Mouse (Mus musculus) lung, postnatal 0 days (tissue): ENCODE data around the gene Usp13. TPM values are rescaled to one million over a fixed set of nuclear protein-coding genes. Genes with fewer than 3 reads are reported as not detected.

Experiments used
- ATAC-seq: fragments of 200-750 bp; cut with Nextera tagmentation; 2 replicates; pipeline ENCODE4 v1.8.0; 2017; ENCODE audit warnings: moderate library complexity
- DNase-seq: peaks from one replicate; pipeline ENCODE4 v3.0.0-alpha.2; 2016; ENCODE audit warnings: low spot score
- H3K27ac ChIP-seq: fragments of 300-500 bp; sonication (generic); 2 replicates; pipeline ENCODE4 v1.5.1; 2014; ENCODE audit warnings: antibody characterized with exemption, mild to moderate bottlenecking, low read length, mixed read lengths
- H3K27me3 ChIP-seq: fragments of 300-500 bp; sonication (generic); replicated peaks from 2 replicates; pipeline ENCODE4 v1.6.1; 2014; ENCODE audit warnings: low read length, mixed read lengths; ENCODE audit not compliant: insufficient read depth
- H3K36me3 ChIP-seq: fragments of 300-500 bp; sonication (generic); 2 replicates; pipeline ENCODE4 v1.6.1; 2014; ENCODE audit warnings: low read length, mixed read lengths; ENCODE audit not compliant: insufficient read depth
- H3K4me1 ChIP-seq: fragments of 300-500 bp; sonication (generic); 2 replicates; pipeline ENCODE4 v1.6.1; 2014; ENCODE audit warnings: antibody characterized with exemption, low read depth, low read length, mixed read lengths; ENCODE audit not compliant: insufficient read depth
- H3K4me2 ChIP-seq: fragments of 300-500 bp; sonication (generic); replicated peaks from 2 replicates; pipeline ENCODE4 v1.6.1; 2014; ENCODE audit warnings: low read depth, mild to moderate bottlenecking, low read length, moderate library complexity, mixed read lengths
- H3K4me3 ChIP-seq: fragments of 300-500 bp; sonication (generic); 2 replicates; pipeline ENCODE4 v1.5.1; 2014; ENCODE audit warnings: low read depth, low read length
- H3K9ac ChIP-seq: fragments of 300-500 bp; sonication (generic); replicated peaks from 2 replicates; pipeline ENCODE4 v1.6.1; 2014; ENCODE audit warnings: low read depth, mild to moderate bottlenecking
- H3K9me3 ChIP-seq: fragments of 300-500 bp; sonication (generic); 2 replicates; pipeline ENCODE4 v1.6.1; 2016; ENCODE audit warnings: low read length, mixed read lengths
- CTCF ChIP-seq: IDR thresholded peaks from 2 replicates; pipeline ENCODE4 v1.5.1; 2016; ENCODE audit warnings: antibody characterized with exemption, mild to moderate bottlenecking
- EP300 ChIP-seq: IDR thresholded peaks from 2 replicates; pipeline ENCODE4 v1.6.1; 2016; ENCODE audit warnings: antibody characterized with exemption, mild to moderate bottlenecking, control low read depth
- WGBS: fragments of 180-500 bp; shearing (Covaris S2); extraction: QIAGEN DNeasy Blood & Tissue Kit; methylation state at CpG from one replicate; pipeline ENCODE4 v1.1.7; 2014; 5-methylcytosine and 5-hydroxymethylcytosine counted together
- polyA plus RNA-seq: library from polyadenylated mRNA; unstranded; fragments of >200 nt; fragmentation: Nextera tagmentation; extraction: Ambion mirVana; gene quantifications from 2 replicates; pipeline ENCODE4 v1.2.1, GENCODE M21; 2015

Gene Usp13
- polyA plus RNA-seq: 1.9 and 2.0 TPM in 2 replicates

GRCm38 (mm10) chr3:32817357-32818326, at the start of gene Usp13:
Gene Usp13, plus strand, starts transcription at chr3:32817546.
- DNase-seq (peak; percentile 69), ATAC-seq (peak; percentile 91)
- H3K27me3 ChIP-seq: no peaks in the 10 kb centered on the region
- peaks cover 2% of the 10 kb centered on the region; the same call in 1 of the 2 replicates for H3K4me1 ChIP-seq
- no peaks in the 10 kb centered on the region for H3K36me3 ChIP-seq
- H3K9me3 ChIP-seq: no peaks in the 10 kb centered on the region
- peak within 1 kb of the TSS; percentile 90 for H3K4me2 ChIP-seq
- 1% methylated on average over 57 of the region's 84 CpGs for WGBS
- H3K9ac ChIP-seq: peak within 1 kb of the TSS; percentile 50
- peak within 1 kb of the TSS; percentile 61 for H3K4me3 ChIP-seq
- H3K27ac ChIP-seq: peak within 1 kb of the TSS; percentile 65
- peak; percentile 47 for TF ChIP-seq CTCF
- TF ChIP-seq EP300: no peak

- no peaks in the 10 kb centered on the region for H3K27me3 ChIP-seq
- no peaks in the 10 kb centered on the region for H3K4me1 ChIP-seq
- no peaks in the 10 kb centered on the region for H3K9me3 ChIP-seq
- H3K4me2 ChIP-seq: no peak overlapping the region
- 59% methylated on average over 2 of the region's 2 CpGs for WGBS
- no peak overlapping the region for H3K4me3 ChIP-seq
- DNase-seq: no peak
- ATAC-seq: no peak
- H3K27ac ChIP-seq: no peak overlapping the region
- H3K36me3 ChIP-seq: no peaks in the 10 kb centered on the region
- no peak overlapping the region for H3K9ac ChIP-seq
- TF ChIP-seq CTCF (no peak), EP300 (no peak)
Measured at GRCm38 (mm10) chr3:32770781-32771180, 46.6 kb upstream of the Usp13 start.

GRCm38 (mm10) chr3:32817001-32817356, 367 bp upstream of the Usp13 start:
- no peak overlapping the region for H3K27ac ChIP-seq
- peak overlapping the region; percentile 90 for H3K4me2 ChIP-seq
- TF ChIP-seq EP300 (no peak), CTCF (no peak)
- DNase-seq: peak; percentile 5
- H3K9ac ChIP-seq: 0 out of 2 replicates have a peak overlapping the region, but pooled peaks have one; percentile 50
- H3K27me3 ChIP-seq: no peaks in the 10 kb centered on the region
- H3K4me1 ChIP-seq: no peaks in the 10 kb centered on the region
- 7% methylated on average over 9 of the region's 9 CpGs for WGBS
- no peaks in the 10 kb centered on the region for H3K9me3 ChIP-seq
- ATAC-seq: peak; percentile 3; the same call in 1 of the 2 replicates
- H3K4me3 ChIP-seq: peak overlapping the region; percentile 61
- H3K36me3 ChIP-seq: no peaks in the 10 kb centered on the region

GRCm38 (mm10) chr3:32818327-32818900, 1.1 kb downstream of the Usp13 start:
- Histone ChIP-seq H3K9ac (no peak overlapping the region), H3K27ac (no peak overlapping the region; the same call in 1 of the 2 replicates), H3K9me3 (no peaks in the 10 kb centered on the region), H3K36me3 (no peaks in the 10 kb centered on the region), H3K27me3 (no peaks in the 10 kb centered on the region), H3K4me2 (peak overlapping the region; percentile 90), H3K4me3 (peak overlapping the region; percentile 61), H3K4me1 (peaks cover 6% of the 10 kb centered on the region; the same call in 1 of the 2 replicates)
- no peak for ATAC-seq
- peak; percentile 8 for DNase-seq
- TF ChIP-seq EP300 (no peak), CTCF (no peak)
- 1% methylated on average over 12 of the region's 12 CpGs for WGBS

GRCm38 (mm10) chr3:32822620-32823019, 5.3 kb downstream of the Usp13 start:
- Histone ChIP-seq H3K9ac (no peak overlapping the region), H3K4me3 (no peak overlapping the region), H3K36me3 (no peaks in the 10 kb centered on the region), H3K9me3 (no peaks in the 10 kb centered on the region), H3K27ac (0 out of 2 replicates have a peak overlapping the region, but pooled peaks have one; percentile 43), H3K4me1 (peaks cover 6% of the 10 kb centered on the region; the same call in 1 of the 2 replicates), H3K27me3 (no peaks in the 10 kb centered on the region), H3K4me2 (no peak overlapping the region)
- TF ChIP-seq EP300 (no peak), CTCF (no peak)
- WGBS: 18% methylated on average over 3 of the region's 3 CpGs
- peak; percentile 70 for ATAC-seq
- peak; percentile 54 for DNase-seq

GRCm38 (mm10) chr3:32824923-32825322, 7.6 kb downstream of the Usp13 start:
- H3K4me3 ChIP-seq: no peak overlapping the region
- WGBS: 56% methylated on average over 5 of the region's 5 CpGs
- ATAC-seq (peak; percentile 66), DNase-seq (peak; percentile 42)
- H3K27me3 ChIP-seq: no peaks in the 10 kb centered on the region
- no peak overlapping the region for H3K27ac ChIP-seq
- H3K4me1 ChIP-seq: peaks cover 6% of the 10 kb centered on the region; the same call in 1 of the 2 replicates
- no peak overlapping the region for H3K4me2 ChIP-seq
- no peak for TF ChIP-seq CTCF
- TF ChIP-seq EP300: peak; percentile 38; the same call in 1 of the 2 replicates
- H3K9ac ChIP-seq: no peak overlapping the region
- H3K36me3 ChIP-seq: no peaks in the 10 kb centered on the region
- H3K9me3 ChIP-seq: no peaks in the 10 kb centered on the region
